ENCODE assay signal across 13 mouse cellular contexts in genomic region chr12:76911171-76911726, GRCm38 (mm10). TPM values are rescaled to one million over a fixed set of nuclear protein-coding genes. Genes with fewer than 3 reads are reported as not detected.
DNase-seq lines count a peak whose midpoint lies in the region; ATAC-seq and TF ChIP-seq lines count a peak whose summit lies in the region.
"Had no signal": no experiment of that assay in that cellular context is flagged by ENCODE, and none has a peak within 500 bp of the region (broad histone marks: within the 10 kb centered on the region; RNA-seq: fewer than 3 reads in every experiment).

No protein-coding gene starts in this region.

- no peaks in the 10 kb centered on the region for H3K9me3 ChIP-seq in kidney, embryonic 14.5 days (ENCODE audit: control insufficient read depth, low read length)
- no peaks in the 10 kb centered on the region for H3K9me3 ChIP-seq in ES-Bruce4 (replicated peaks; ENCODE audit: control insufficient read depth, insufficient read depth, low read length, poor library complexity, severe bottlenecking)
- H3K9me3 ChIP-seq: heart, embryonic 15.5 days; limb, embryonic 12.5 days had no signal

- DNase-seq in kidney, adult 2 months, result no peak
- peak; percentile 86 for DNase-seq in cerebellum, adult 11 months
- peak; percentile 94 for DNase-seq in fat pad, adult 2 months (ENCODE audit: extremely low read depth, low read depth, low spot score)
- DNase-seq in spleen, postnatal 14 days (ENCODE audit: low spot score in 2 of 2), result no peak
- no peak for DNase-seq in heart, adult 9 months (ENCODE audit: low spot score in 2 of 2)
- no peak for DNase-seq in heart, postnatal 36 days
- DNase-seq: kidney, adult 18-20 months; lung, postnatal 36 days; thymus, postnatal 14 days had no signal

- H3K4me1 ChIP-seq in kidney, embryonic 14.5 days (ENCODE audit: control insufficient read depth, insufficient read depth, low read length), result peaks cover 4% of the 10 kb centered on the region; the same call in 1 of the 2 replicates
- H3K4me1 ChIP-seq in kidney, adult 2 months (ENCODE audit: control insufficient read depth, insufficient read depth, low read length), result no peaks in the 10 kb centered on the region
- H3K4me1 ChIP-seq in ES-Bruce4 (ENCODE audit: control insufficient read depth, insufficient read depth, low read length), result peaks cover 10% of the 10 kb centered on the region
- H3K4me1 ChIP-seq: heart, embryonic 15.5 days; limb, embryonic 12.5 days had no signal

- intact Hi-C loops in heart, postnatal 36 days (cut with DNase I), result no loop called here

- peaks cover 15% of the 10 kb centered on the region; the same call in 1 of the 2 replicates for H3K36me3 ChIP-seq in kidney, embryonic 14.5 days (ENCODE audit: control insufficient read depth, insufficient read depth, low read length)
- no peaks in the 10 kb centered on the region for H3K36me3 ChIP-seq in kidney, adult 2 months (ENCODE audit: control insufficient read depth, insufficient read depth, low read length)
- H3K36me3 ChIP-seq in ES-Bruce4 (ENCODE audit: control insufficient read depth, insufficient read depth, low read length, poor library complexity, severe bottlenecking), result no peaks in the 10 kb centered on the region

- H3K4me2 ChIP-seq in kidney, embryonic 14.5 days (replicated peaks; ENCODE audit: low read depth, low read length), result no peak overlapping the region
- H3K4me2 ChIP-seq: heart, embryonic 15.5 days; limb, embryonic 12.5 days had no signal

- ATAC-seq in kidney, embryonic 14.5 days (ENCODE audit: low FRiP score, low TSS enrichment), result 0 out of 2 replicates have a peak, but pooled peaks have one; percentile 24

- H3K9ac ChIP-seq in kidney, embryonic 14.5 days (ENCODE audit: low read depth, low read length), result no peak overlapping the region
- H3K9ac ChIP-seq in ES-Bruce4 (ENCODE audit: low read depth, poor library complexity, severe bottlenecking), result no peak overlapping the region
- H3K9ac ChIP-seq: heart, embryonic 15.5 days; limb, embryonic 12.5 days had no signal

- no peak for TF ChIP-seq CTCF in kidney, adult 2 months (conservative IDR thresholded peaks at IDR 0.05; ENCODE audit: insufficient read depth, insufficient read length, low read depth, low read length)
- TF ChIP-seq CTCF in ES-Bruce4 (IDR thresholded peaks at IDR 0.05; ENCODE audit: low read depth, low read length), result no peak

- WGBS in kidney, embryonic 14.5 days, result 66% methylated on average over 16 of the region's 16 CpGs
- 77% methylated on average over 16 of the region's 16 CpGs for WGBS in kidney, adult 2 months

- H3K27me3 ChIP-seq in kidney, embryonic 14.5 days (ENCODE audit: control insufficient read depth, insufficient read depth, low read length), result no peaks in the 10 kb centered on the region
- H3K27me3 ChIP-seq in kidney, adult 2 months (replicated peaks; ENCODE audit: control insufficient read depth, insufficient read depth, low read length), result no peaks in the 10 kb centered on the region
- no peaks in the 10 kb centered on the region for H3K27me3 ChIP-seq in ES-Bruce4 (ENCODE audit: control insufficient read depth, insufficient read depth, low read length, poor library complexity, severe bottlenecking)
- H3K27me3 ChIP-seq: heart, embryonic 15.5 days; limb, embryonic 12.5 days had no signal

- no peak overlapping the region for H3K4me3 ChIP-seq in kidney, embryonic 14.5 days (ENCODE audit: low read length)
- H3K4me3 ChIP-seq in kidney, adult 2 months (ENCODE audit: insufficient read depth, low read depth, low read length), result no peak overlapping the region
- no peak overlapping the region for H3K4me3 ChIP-seq in ES-Bruce4 (ENCODE audit: low read depth, low read length)
- H3K4me3 ChIP-seq: heart, embryonic 15.5 days; limb, embryonic 12.5 days had no signal

- TF ChIP-seq EP300 in ES-Bruce4 (IDR thresholded peaks at IDR 0.05; ENCODE audit: insufficient read depth, low read depth, low read length), result no peak

- TF ChIP-seq POLR2A in kidney, adult 2 months (IDR thresholded peaks at IDR 0.05; ENCODE audit: low read depth, low read length), result no peak
- TF ChIP-seq POLR2A in ES-Bruce4 (IDR thresholded peaks at IDR 0.05; ENCODE audit: insufficient read depth, low read length), result no peak

- no peak overlapping the region for H3K27ac ChIP-seq in kidney, embryonic 14.5 days (ENCODE audit: low read depth, low read length)
- H3K27ac ChIP-seq in kidney, adult 2 months (ENCODE audit: insufficient read depth, low read depth, low read length), result no peak overlapping the region
- peak overlapping the region; percentile 62 for H3K27ac ChIP-seq in ES-Bruce4 (ENCODE audit: insufficient read depth, low read length)
- H3K27ac ChIP-seq: heart, embryonic 15.5 days; limb, embryonic 12.5 days had no signal

RNA-seq across cellular contexts. Expression of gene Max, which starts 50.8 kb away (rescaled TPM):
- 36.1 and 67.9 TPM in 2 replicates for polyA plus RNA-seq in kidney, embryonic 14.5 days (2014; fragmentation: Nextera tagmentation; extraction: Ambion mirVana)
- polyA plus RNA-seq in kidney, adult 2 months (2012; rRNA removed), result 33.8 and 42.7 TPM in 2 replicates
- polyA plus RNA-seq in ES-Bruce4 (2011; ENCODE audit: insufficient read depth, insufficient read length, low read depth, missing spikeins), result 84.4 and 101 TPM in 2 replicates
- total RNA-seq in heart, postnatal 36 days (2021), result 10 to 100 TPM; 67.7 to 68.0 TPM

Comparison
In these comparisons a context has a peak if more than half of its experiments do, and no peak if none do; other contexts are left out.
1. DNase-seq: peak in cerebellum, adult 11 months (single experiment) and fat pad, adult 2 months (single experiment); none in kidney, adult 2 months (single experiment), spleen, postnatal 14 days (0 of 2), heart, adult 9 months (0 of 2) and heart, postnatal 36 days (0 of 2).